Mouse (Mus musculus) CH12.LX (cell line): ENCODE data around the gene Igfals.

Experiments
- CTCF ChIP-seq, 2 experiments: IDR thresholded peaks in 1 of 2; conservative IDR thresholded peaks in 1 of 2; 2 replicates each; pipeline ENCODE4 v1.5.1; 2011 to 2012; ENCODE audit warnings: low read depth in 2 of 2, low read length in 2 of 2, improper control_type of control experiment in 1 of 2, inconsistent platforms in 1 of 2, mild to moderate bottlenecking in 1 of 2, moderate library complexity in 1 of 2
- GABPA ChIP-seq: IDR thresholded peaks from 2 replicates; pipeline ENCODE4 v1.6.1; 2012; ENCODE audit warnings: low read depth, low read length, improper control_type of control experiment, inconsistent platforms; ENCODE audit not compliant: insufficient replicate concordance
- HCFC1 ChIP-seq: IDR thresholded peaks from 2 replicates; pipeline ENCODE4 v1.6.1; 2012; ENCODE audit warnings: low read depth, mild to moderate bottlenecking, inconsistent platforms, low read length, improper control_type of control experiment
- NELFE ChIP-seq: IDR thresholded peaks from 2 replicates; pipeline ENCODE4 v1.6.1; 2011; ENCODE audit warnings: low read depth, low read length, improper control_type of control experiment

GRCm38 (mm10) chr17:24865776-24866175 is at the start of gene Igfals:
- no peak for TF ChIP-seq GABPA
- TF ChIP-seq NELFE: no peak
- TF ChIP-seq HCFC1: no peak
- TF ChIP-seq CTCF (conservative IDR thresholded peaks at IDR 0.05 in 1 of 2, IDR thresholded peaks at IDR 0.05 in 1 of 2; ENCODE audit: low read depth in 2 of 2, low read length in 2 of 2): no peak
